26 mouse cellular contexts compared by ENCODE assay signal in the genomic region with DNA sequence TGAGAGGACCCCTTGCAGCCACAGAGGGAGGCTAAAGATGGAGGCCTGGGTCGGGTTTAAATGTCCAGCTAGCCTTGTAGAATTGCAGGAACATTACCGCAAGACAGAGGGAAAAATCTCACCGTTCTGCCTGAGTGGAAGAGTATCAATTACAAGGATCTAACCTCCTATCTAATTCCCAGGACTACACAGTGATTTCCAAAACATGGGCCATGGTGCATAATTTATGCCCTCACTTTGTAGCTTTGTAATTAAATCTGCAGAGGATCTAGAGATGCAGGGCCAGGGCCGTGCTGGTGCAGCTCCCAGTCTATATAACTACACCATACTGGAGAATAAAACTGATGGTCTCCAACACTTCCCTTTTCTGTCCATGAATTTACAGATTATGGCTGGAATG. TPM values are rescaled to one million over a fixed set of nuclear protein-coding genes. Genes with fewer than 3 reads are reported as not detected.
DNase-seq lines count a peak whose midpoint lies in the region; ATAC-seq and TF ChIP-seq lines count a peak whose summit lies in the region.
"Had no signal": no experiment of that assay in that cellular context is flagged by ENCODE, and none has a peak within 500 bp of the region (broad histone marks: within the 10 kb centered on the region; RNA-seq: fewer than 3 reads in every experiment).

No protein-coding gene starts in this region.

- no peaks in the 10 kb centered on the region for H3K4me1 ChIP-seq in kidney, embryonic 15.5 days
- no peaks in the 10 kb centered on the region for H3K4me1 ChIP-seq in midbrain, embryonic 12.5 days
- no peaks in the 10 kb centered on the region for H3K4me1 ChIP-seq in midbrain, embryonic 15.5 days
- no peaks in the 10 kb centered on the region; the same call in 1 of the 2 replicates for H3K4me1 ChIP-seq in embryonic facial prominence, embryonic 14.5 days (ENCODE audit: control insufficient read depth, insufficient read depth, low read length)
- H3K4me1 ChIP-seq: heart, embryonic 12.5 days; limb, embryonic 13.5 days; midbrain, embryonic 13.5 days had no signal

- no peak for TF ChIP-seq CTCF in gastrocnemius, adult 2 months (IDR thresholded peaks at IDR 0.05)

- H3K9me3 ChIP-seq in kidney, embryonic 15.5 days (replicated peaks), result no peaks in the 10 kb centered on the region
- H3K9me3 ChIP-seq in midbrain, embryonic 12.5 days, result no peaks in the 10 kb centered on the region
- H3K9me3 ChIP-seq in midbrain, embryonic 15.5 days, result no peaks in the 10 kb centered on the region
- no peaks in the 10 kb centered on the region for H3K9me3 ChIP-seq in embryonic facial prominence, embryonic 14.5 days (ENCODE audit: control insufficient read depth, low read length)
- H3K9me3 ChIP-seq: G1E; heart, embryonic 12.5 days; limb, embryonic 13.5 days; liver, embryonic 12.5 days; midbrain, embryonic 13.5 days had no signal

- no peaks in the 10 kb centered on the region for H3K36me3 ChIP-seq in kidney, embryonic 15.5 days
- H3K36me3 ChIP-seq in midbrain, embryonic 12.5 days, result no peaks in the 10 kb centered on the region
- no peaks in the 10 kb centered on the region for H3K36me3 ChIP-seq in midbrain, embryonic 15.5 days (replicated peaks)
- no peaks in the 10 kb centered on the region for H3K36me3 ChIP-seq in embryonic facial prominence, embryonic 14.5 days (ENCODE audit: control insufficient read depth, insufficient read depth, low read length)
- H3K36me3 ChIP-seq: G1E; heart, embryonic 12.5 days; limb, embryonic 13.5 days; liver, embryonic 12.5 days; midbrain, embryonic 13.5 days had no signal

- DNase-seq in gastrocnemius, adult 2 months, result no peak
- DNase-seq in gastrocnemius, adult 18-20 months (ENCODE audit: low spot score), result no peak
- DNase-seq in kidney, adult 18-20 months, result no peak
- peak; percentile 16 for DNase-seq in embryonic facial prominence, embryonic 14.5 days (ENCODE audit: low spot score)
- DNase-seq: adrenal gland, adult 8-10 months; cerebellum, adult 18-20 months; cerebellum, postnatal 10 days; kidney, postnatal 25 days; liver, postnatal 0 days; lung, postnatal 36 days; thymus, adult 2 months; thymus, postnatal 36 days had no signal

- intact Hi-C loops in gastrocnemius, adult 2 months (cut with DNase I), result no loop called here

- 31% methylated on average over 4 of the region's 4 CpGs for WGBS in kidney, embryonic 15.5 days
- 61% methylated on average over 4 of the region's 4 CpGs for WGBS in midbrain, embryonic 12.5 days
- WGBS in midbrain, embryonic 15.5 days, result 41% methylated on average over 4 of the region's 4 CpGs
- 37% methylated on average over 4 of the region's 4 CpGs for WGBS in embryonic facial prominence, embryonic 14.5 days

- H3K27me3 ChIP-seq in kidney, embryonic 15.5 days, result no peaks in the 10 kb centered on the region
- no peaks in the 10 kb centered on the region for H3K27me3 ChIP-seq in midbrain, embryonic 12.5 days
- H3K27me3 ChIP-seq in midbrain, embryonic 15.5 days (replicated peaks), result no peaks in the 10 kb centered on the region
- no peaks in the 10 kb centered on the region for H3K27me3 ChIP-seq in embryonic facial prominence, embryonic 14.5 days (replicated peaks; ENCODE audit: control insufficient read depth, insufficient read depth, low read length)
- H3K27me3 ChIP-seq: heart, embryonic 12.5 days; limb, embryonic 13.5 days; liver, embryonic 12.5 days; midbrain, embryonic 13.5 days had no signal

- H3K4me2 ChIP-seq in kidney, embryonic 15.5 days, result no peak overlapping the region
- H3K4me2 ChIP-seq in midbrain, embryonic 12.5 days (replicated peaks), result no peak overlapping the region
- no peak overlapping the region for H3K4me2 ChIP-seq in midbrain, embryonic 15.5 days
- no peak overlapping the region for H3K4me2 ChIP-seq in embryonic facial prominence, embryonic 14.5 days (ENCODE audit: low read depth, low read length)
- H3K4me2 ChIP-seq: heart, embryonic 12.5 days; limb, embryonic 13.5 days; liver, embryonic 12.5 days; midbrain, embryonic 13.5 days had no signal

- H3K27ac ChIP-seq in gastrocnemius, adult 2 months, result peak overlapping the region; percentile 79
- H3K27ac ChIP-seq in kidney, embryonic 15.5 days, result peak overlapping the region; percentile 52
- H3K27ac ChIP-seq in midbrain, embryonic 12.5 days (replicated peaks), result 0 out of 2 replicates have a peak overlapping the region, but pooled peaks have one; percentile 25
- H3K27ac ChIP-seq in midbrain, embryonic 15.5 days, result no peak overlapping the region
- H3K27ac ChIP-seq in embryonic facial prominence, embryonic 14.5 days (replicated peaks; ENCODE audit: low read depth, low read length), result peak overlapping the region; percentile 15; the same call in 1 of the 2 replicates
- H3K27ac ChIP-seq: limb, embryonic 13.5 days; liver, embryonic 12.5 days; midbrain, embryonic 13.5 days had no signal

- H3K9ac ChIP-seq in kidney, embryonic 15.5 days, result no peak overlapping the region
- H3K9ac ChIP-seq in midbrain, embryonic 12.5 days (replicated peaks), result no peak overlapping the region
- H3K9ac ChIP-seq in midbrain, embryonic 15.5 days, result no peak overlapping the region
- no peak overlapping the region for H3K9ac ChIP-seq in embryonic facial prominence, embryonic 14.5 days (ENCODE audit: low read depth, low read length)
- H3K9ac ChIP-seq: heart, embryonic 12.5 days; limb, embryonic 13.5 days; liver, embryonic 12.5 days; liver, postnatal 0 days; midbrain, embryonic 13.5 days had no signal

- H3K4me3 ChIP-seq in gastrocnemius, adult 2 months, result no peak overlapping the region
- H3K4me3 ChIP-seq in kidney, embryonic 15.5 days (replicated peaks), result no peak overlapping the region
- H3K4me3 ChIP-seq in midbrain, embryonic 12.5 days, result no peak overlapping the region
- no peak overlapping the region for H3K4me3 ChIP-seq in midbrain, embryonic 15.5 days
- no peak overlapping the region for H3K4me3 ChIP-seq in embryonic facial prominence, embryonic 14.5 days (ENCODE audit: low read depth, low read length)
- H3K4me3 ChIP-seq: heart, embryonic 12.5 days; limb, embryonic 13.5 days; liver, embryonic 12.5 days; midbrain, embryonic 13.5 days had no signal

- ATAC-seq in kidney, embryonic 15.5 days (replicated peaks; ENCODE audit: low FRiP score), result peak; percentile 89
- no peak for ATAC-seq in midbrain, embryonic 12.5 days (ENCODE audit: low FRiP score, low read depth)
- no peak for ATAC-seq in midbrain, embryonic 15.5 days (replicated peaks)
- ATAC-seq in embryonic facial prominence, embryonic 14.5 days (ENCODE audit: low read depth), result peak; percentile 18; the same call in 1 of the 2 replicates
- no peak for ATAC-seq in cerebellum, adult (ENCODE audit: insufficient number of reproducible peaks, low FRiP score, low TSS enrichment)
- ATAC-seq: forebrain, embryonic 14.5 days; intestine, embryonic 16.5 days; liver, embryonic 12.5 days; liver, postnatal 0 days; midbrain, embryonic 13.5 days had no signal

RNA-seq across cellular contexts. Expression of gene Osbpl9, which starts 8.8 kb away (rescaled TPM):
- total RNA-seq in gastrocnemius, adult 2 months (2021), result 100 to 1,000 TPM in 1 of 2 experiments, 10 to 100 TPM in 1; 91.5 to 112 TPM
- total RNA-seq in gastrocnemius, adult 18-20 months (2021), result 100 to 1,000 TPM in 1 of 2 experiments, 10 to 100 TPM in 1; 91.6 to 107 TPM
- polyA plus RNA-seq in kidney, embryonic 15.5 days (2015; fragmentation: Nextera tagmentation; extraction: Ambion mirVana), result 68.9 and 70.5 TPM in 2 replicates
- 81.1 and 82.1 TPM in 2 replicates for polyA plus RNA-seq in midbrain, embryonic 12.5 days (2016; fragmentation: Nextera tagmentation; extraction: Ambion mirVana)
- polyA plus RNA-seq in midbrain, embryonic 15.5 days (2015; fragmentation: Nextera tagmentation; extraction: Ambion mirVana), result 74.0 and 75.0 TPM in 2 replicates
- 54.7 and 65.2 TPM in 2 replicates for polyA plus RNA-seq in embryonic facial prominence, embryonic 14.5 days (2014; fragmentation: Nextera tagmentation; extraction: Ambion mirVana)

RNA-seq across cellular contexts. Expression of gene Calr4, which starts 23.4 kb away (rescaled TPM):
- under 1 TPM in 1 of 2 experiments, not detected in 1; 0.15 TPM for total RNA-seq in gastrocnemius, adult 2 months (2021)
- not detected for total RNA-seq in gastrocnemius, adult 18-20 months (2021)
- 0.27 and 0.29 TPM in 2 replicates for polyA plus RNA-seq in kidney, embryonic 15.5 days (2015; fragmentation: Nextera tagmentation; extraction: Ambion mirVana)
- 0.46 and 0.47 TPM in 2 replicates for polyA plus RNA-seq in midbrain, embryonic 12.5 days (2016; fragmentation: Nextera tagmentation; extraction: Ambion mirVana)
- polyA plus RNA-seq in midbrain, embryonic 15.5 days (2015; fragmentation: Nextera tagmentation; extraction: Ambion mirVana), result 0.18 and 0.40 TPM in 2 replicates
- polyA plus RNA-seq in embryonic facial prominence, embryonic 14.5 days (2014; fragmentation: Nextera tagmentation; extraction: Ambion mirVana), result 0.24 and 0.37 TPM in 2 replicates
- total RNA-seq: common myeloid progenitor, adult 5-6 weeks; G1E; gastrocnemius, postnatal 36 days; heart, adult 18-20 months had no signal
- polyA plus RNA-seq: limb, embryonic 13.5 days; liver, embryonic 12.5 days; liver, postnatal 0 days; thymus, adult 2 months had no signal

Comparison
In these comparisons a context has a peak if more than half of its experiments do, and no peak if none do; other contexts are left out.
1. ATAC-seq: peak in kidney, embryonic 15.5 days (single experiment) and embryonic facial prominence, embryonic 14.5 days (single experiment); none in midbrain, embryonic 12.5 days (single experiment), midbrain, embryonic 15.5 days (single experiment) and cerebellum, adult (single experiment).